Mouse (Mus musculus) C2C12 (cell line): ENCODE results near the gene Cdc42bpa. TPM values are rescaled to one million over a fixed set of nuclear protein-coding genes. Genes with fewer than 3 reads are reported as not detected.

Experiments used
- H3K27me3 ChIP-seq: one replicate; pipeline ENCODE4 v1.6.1; 2011; ENCODE audit not compliant: control insufficient read depth, insufficient read depth, insufficient read length
- H3K36me3 ChIP-seq: one replicate; pipeline ENCODE4 v1.6.1; 2011; ENCODE audit not compliant: control insufficient read depth, insufficient read depth
- H3K4me3 ChIP-seq: one replicate; pipeline ENCODE4 v1.5.1; 2011; ENCODE audit warnings: mild to moderate bottlenecking, control low read depth; ENCODE audit not compliant: poor library complexity, insufficient read depth, severe bottlenecking
- H3K79me2 ChIP-seq: one replicate; pipeline ENCODE4 v1.6.1; 2011; ENCODE audit not compliant: control insufficient read depth, insufficient read depth
- H3K79me3 ChIP-seq: one replicate; pipeline ENCODE4 v1.6.1; 2011; ENCODE audit warnings: low read depth, control low read depth
- H3ac ChIP-seq: one replicate; pipeline ENCODE3; 2011; ENCODE audit warnings: low read depth; ENCODE audit not compliant: control insufficient read depth, insufficient read length
- CEBPB ChIP-seq: IDR thresholded peaks from one replicate; pipeline ENCODE4 v1.6.1; 2011; ENCODE audit warnings: low read depth, mild to moderate bottlenecking, control low read depth, moderate library complexity
- CTCF ChIP-seq: IDR thresholded peaks from one replicate; pipeline ENCODE4 v1.5.1; 2011; ENCODE audit not compliant: control insufficient read depth, insufficient read depth, insufficient read length
- FOSL1 ChIP-seq: IDR thresholded peaks from one replicate; pipeline ENCODE4 v1.8.0; 2011; ENCODE audit warnings: mild to moderate bottlenecking, low read length; ENCODE audit not compliant: poor library complexity, insufficient read depth, severe bottlenecking
- MAX ChIP-seq: IDR thresholded peaks from one replicate; pipeline ENCODE4 v1.6.1; 2011; ENCODE audit warnings: mild to moderate bottlenecking, control low read depth
- MYOD1 ChIP-seq: IDR thresholded peaks from one replicate; pipeline ENCODE4 v1.6.1; 2011; ENCODE audit warnings: low read depth; ENCODE audit not compliant: control insufficient read depth, insufficient read length
- MYOG ChIP-seq: IDR thresholded peaks from one replicate; pipeline ENCODE4 v1.6.1; 2011; ENCODE audit not compliant: control insufficient read depth, insufficient read length; ENCODE audit errors: extremely low read depth
- USF1 ChIP-seq: IDR thresholded peaks from one replicate; pipeline ENCODE4 v1.6.1; 2011; ENCODE audit warnings: low read depth, mild to moderate bottlenecking, control low read depth, moderate library complexity
- polyA plus RNA-seq: library from polyadenylated mRNA; unstranded; fragments of >200 nt; fragmentation: generic; extraction: Trizol; gene quantifications from one replicate; pipeline ENCODE4 v1.2.1, GENCODE M21; 2012; ENCODE audit warnings: missing spikeins

The Cdc42bpa gene
- polyA plus RNA-seq, 1 experiment: 10.7 TPM

- H3K27me3 ChIP-seq: no peaks in the 10 kb centered on the region
- H3K36me3 ChIP-seq: peaks cover 8% of the 10 kb centered on the region
- H3K4me3 ChIP-seq: no peak overlapping the region
- H3K79me2 ChIP-seq: peaks cover 15% of the 10 kb centered on the region
- TF ChIP-seq USF1 (no peak), FOSL1 (no peak), CTCF (no peak), MYOD1 (no peak), MYOG (no peak), MAX (no peak), CEBPB (no peak)
- no peak overlapping the region for H3ac ChIP-seq
- peaks cover 13% of the 10 kb centered on the region for H3K79me3 ChIP-seq
Measured at GRCm38 (mm10) chr1:180031705-180032548, 71.7 kb downstream of the Cdc42bpa start.

GRCm38 (mm10) chr1:180037461-180037860 is 77.2 kb downstream of the Cdc42bpa start:
- Histone ChIP-seq H3K36me3 (peaks cover 18% of the 10 kb centered on the region), H3ac (no peak overlapping the region), H3K4me3 (no peak overlapping the region), H3K79me3 (peaks cover 4% of the 10 kb centered on the region), H3K27me3 (no peaks in the 10 kb centered on the region), H3K79me2 (no peaks in the 10 kb centered on the region)
- TF ChIP-seq MYOD1 (no peak), MAX (no peak), USF1 (no peak), MYOG (no peak), CTCF (no peak), FOSL1 (no peak), CEBPB (no peak)

- H3ac ChIP-seq: no peak overlapping the region
- H3K79me3 ChIP-seq: no peaks in the 10 kb centered on the region
- no peak overlapping the region for H3K4me3 ChIP-seq
- no peaks in the 10 kb centered on the region for H3K27me3 ChIP-seq
- peaks cover 48% of the 10 kb centered on the region for H3K36me3 ChIP-seq
- H3K79me2 ChIP-seq: no peaks in the 10 kb centered on the region
- TF ChIP-seq MAX (no peak), MYOG (no peak), CTCF (no peak)
Measured at GRCm38 (mm10) chr1:180044160-180044559, 83.9 kb downstream of the Cdc42bpa start.

- no peak overlapping the region for H3ac ChIP-seq
- no peaks in the 10 kb centered on the region for H3K79me3 ChIP-seq
- H3K4me3 ChIP-seq: no peak overlapping the region
- TF ChIP-seq MAX (no peak), MYOG (no peak), USF1 (no peak), CTCF (no peak)
- H3K79me2 ChIP-seq: no peaks in the 10 kb centered on the region
- H3K27me3 ChIP-seq: no peaks in the 10 kb centered on the region
- peaks cover 38% of the 10 kb centered on the region for H3K36me3 ChIP-seq
Measured at GRCm38 (mm10) chr1:180045172-180045571, 84.9 kb downstream of the Cdc42bpa start.

- TF ChIP-seq CEBPB: no peak
- no peak for TF ChIP-seq MYOD1
- no peak for TF ChIP-seq MAX
- no peak for TF ChIP-seq MYOG
- TF ChIP-seq USF1: no peak
- no peak for TF ChIP-seq CTCF
- TF ChIP-seq FOSL1: no peak
- no peaks in the 10 kb centered on the region for H3K79me2 ChIP-seq
- H3ac ChIP-seq: no peak overlapping the region
- H3K27me3 ChIP-seq: no peaks in the 10 kb centered on the region
- peaks cover 2% of the 10 kb centered on the region for H3K79me3 ChIP-seq
- no peak overlapping the region for H3K4me3 ChIP-seq
- H3K36me3 ChIP-seq: peaks cover 7% of the 10 kb centered on the region
Measured at GRCm38 (mm10) chr1:180089176-180089575, 128.9 kb downstream of the Cdc42bpa start.

- H3K79me2 ChIP-seq: no peaks in the 10 kb centered on the region
- H3K79me3 ChIP-seq: no peaks in the 10 kb centered on the region
- no peaks in the 10 kb centered on the region for H3K27me3 ChIP-seq
- no peak overlapping the region for H3ac ChIP-seq
- H3K4me3 ChIP-seq: no peak overlapping the region
- TF ChIP-seq MYOD1 (no peak), MYOG (no peak), MAX (no peak), FOSL1 (no peak), USF1 (no peak), CTCF (no peak), CEBPB (no peak)
- peaks cover 19% of the 10 kb centered on the region for H3K36me3 ChIP-seq
Measured at GRCm38 (mm10) chr1:180098426-180098825, 138.2 kb downstream of the Cdc42bpa start.
